Mouse (Mus musculus) hindbrain, embryonic 12.5 days (tissue): Measurements from ENCODE around the gene Erc2. TPM values are rescaled to one million over a fixed set of nuclear protein-coding genes. Genes with fewer than 3 reads are reported as not detected.

ENCODE experiments used
- ATAC-seq: fragments of 200-750 bp; cut with Nextera tagmentation; 2 replicates; pipeline ENCODE4 v1.8.0; 2017; ENCODE audit warnings: moderate TSS enrichment; ENCODE audit not compliant: low FRiP score
- H3K27ac ChIP-seq: fragments of 300-500 bp; sonication (generic); 2 replicates; pipeline ENCODE4 v1.5.1; 2016; ENCODE audit warnings: mild to moderate bottlenecking
- H3K27me3 ChIP-seq: fragments of 300-500 bp; sonication (generic); 2 replicates; pipeline ENCODE4 v1.6.1; 2016; ENCODE audit warnings: mild to moderate bottlenecking
- H3K36me3 ChIP-seq: fragments of 300-500 bp; sonication (generic); 2 replicates; pipeline ENCODE4 v1.6.1; 2016; ENCODE audit warnings: mild to moderate bottlenecking
- H3K4me1 ChIP-seq: fragments of 300-500 bp; sonication (generic); 2 replicates; pipeline ENCODE4 v1.6.1; 2016
- H3K4me2 ChIP-seq: fragments of 300-500 bp; sonication (generic); replicated peaks from 2 replicates; pipeline ENCODE4 v1.6.1; 2016; ENCODE audit warnings: mild to moderate bottlenecking
- H3K4me3 ChIP-seq: fragments of 300-500 bp; sonication (generic); 2 replicates; pipeline ENCODE4 v1.5.1; 2016; ENCODE audit warnings: mild to moderate bottlenecking
- H3K9ac ChIP-seq: fragments of 300-500 bp; sonication (generic); 2 replicates; pipeline ENCODE4 v1.6.1; 2016; ENCODE audit warnings: mild to moderate bottlenecking, moderate library complexity
- H3K9me3 ChIP-seq: fragments of 300-500 bp; sonication (generic); replicated peaks from 2 replicates; pipeline ENCODE4 v1.6.1; 2016; ENCODE audit warnings: mild to moderate bottlenecking
- WGBS: fragments of 180-500 bp; shearing (Covaris S2); methylation state at CpG from one replicate; pipeline ENCODE4 v1.1.7; 2016; 5-methylcytosine and 5-hydroxymethylcytosine counted together
- polyA plus RNA-seq: library from polyadenylated mRNA; unstranded; fragments of >200 nt; fragmentation: Nextera tagmentation; extraction: Ambion mirVana; gene quantifications from 2 replicates; pipeline ENCODE4 v1.2.1, GENCODE M21; 2016

Erc2 gene
- polyA plus RNA-seq, 1 experiment from 2014 or later: 36.0 TPM

GRCm38 (mm10) chr14:28321916-28322534, 699.8 kb downstream of the Erc2 start:
- Histone ChIP-seq H3K9ac (no peak overlapping the region), H3K9me3 (no peaks in the 10 kb centered on the region), H3K4me2 (no peak overlapping the region), H3K36me3 (no peaks in the 10 kb centered on the region), H3K27ac (no peak overlapping the region), H3K4me3 (no peak overlapping the region), H3K4me1 (peaks cover 4% of the 10 kb centered on the region; the same call in 1 of the 2 replicates), H3K27me3 (no peaks in the 10 kb centered on the region)
- 89% methylated on average over 5 of the region's 5 CpGs for WGBS
- no peak for ATAC-seq

- Histone ChIP-seq H3K4me1 (0 out of 2 replicates have a peak, but pooled peaks cover 4% of the 10 kb centered on the region), H3K27ac (no peak overlapping the region), H3K9ac (no peak overlapping the region), H3K36me3 (no peaks in the 10 kb centered on the region), H3K4me3 (no peak overlapping the region), H3K4me2 (no peak overlapping the region), H3K27me3 (no peaks in the 10 kb centered on the region), H3K9me3 (no peaks in the 10 kb centered on the region)
- whole genome bisulfite sequencing: 79% methylated on average over 2 of the region's 2 CpGs
- ATAC-seq: no peak
These were observed 701.0 kb downstream of the Erc2 start for GRCm38 (mm10) chr14:28323243-28323642.

DNA sequence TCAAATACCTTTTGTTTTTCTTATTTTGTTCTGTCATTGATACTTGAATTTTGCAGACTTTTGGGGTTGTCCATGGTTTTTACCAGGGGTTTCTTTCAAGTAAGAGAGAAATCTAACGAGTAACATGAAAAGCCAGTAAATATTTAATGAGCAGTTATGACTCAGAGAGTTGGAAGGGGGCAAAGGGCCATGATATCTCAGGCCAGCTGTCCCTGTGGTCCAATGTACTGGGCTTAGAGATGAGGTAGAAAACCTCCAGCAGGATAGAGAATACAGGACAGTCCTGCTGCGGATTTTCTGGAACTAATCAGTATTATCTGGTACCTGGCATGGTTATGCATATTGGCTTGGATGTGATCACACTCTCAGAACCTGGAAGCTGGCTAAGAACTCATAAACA, 701.5 kb downstream of the Erc2 start:
- Histone ChIP-seq H3K4me3 (no peak overlapping the region), H3K27me3 (no peaks in the 10 kb centered on the region), H3K36me3 (no peaks in the 10 kb centered on the region), H3K4me1 (0 out of 2 replicates have a peak, but pooled peaks cover 4% of the 10 kb centered on the region), H3K4me2 (no peak overlapping the region), H3K9me3 (no peaks in the 10 kb centered on the region), H3K27ac (no peak overlapping the region), H3K9ac (no peak overlapping the region)
- 81% methylated on average over 2 of the region's 2 CpGs for WGBS
- ATAC-seq: no peak

DNA sequence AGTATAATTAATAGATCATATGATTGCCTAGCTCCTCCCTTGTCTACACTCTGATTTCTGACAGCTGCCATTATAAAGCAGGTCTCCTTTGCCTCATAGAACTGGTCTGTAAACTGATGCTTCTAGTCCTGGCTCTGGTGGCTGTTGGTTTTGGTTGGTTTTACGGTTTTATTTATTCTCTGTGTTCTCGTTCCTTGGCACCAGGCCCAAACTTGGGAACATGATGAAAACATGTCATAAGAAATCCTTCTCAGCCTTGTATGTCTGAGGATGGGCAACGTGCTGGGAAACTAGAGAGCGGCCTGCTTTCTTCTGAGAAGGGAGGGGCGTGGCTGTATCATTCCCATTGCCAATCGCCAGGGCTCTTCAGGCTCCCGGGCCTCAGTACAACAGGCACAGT, 704.2 kb downstream of the Erc2 start:
- Histone ChIP-seq H3K27me3 (no peaks in the 10 kb centered on the region), H3K9ac (no peak overlapping the region)

DNA sequence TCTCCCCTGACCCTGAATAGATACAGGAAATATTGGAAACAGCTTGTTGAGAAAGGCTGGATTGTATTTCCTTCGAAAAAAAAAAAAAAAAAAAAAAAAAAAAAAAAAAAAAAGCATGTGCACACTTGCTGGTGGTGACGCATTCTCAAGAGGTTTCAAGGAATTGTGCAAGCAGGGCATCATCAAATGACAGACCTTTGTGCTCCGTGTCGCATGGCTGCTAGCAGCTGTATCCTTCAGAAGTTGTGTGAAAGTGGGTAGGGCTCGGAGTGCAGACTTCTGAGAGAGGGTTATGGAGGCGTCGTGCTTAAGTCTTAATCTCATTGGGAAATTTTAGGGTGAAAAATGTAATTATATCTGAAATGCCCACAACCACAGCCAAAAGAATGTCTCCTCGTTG, 706.3 kb downstream of the Erc2 start:
- H3K4me2 ChIP-seq: no peak overlapping the region
- H3K4me1 ChIP-seq: peaks cover 12% of the 10 kb centered on the region
- WGBS: 60% methylated on average over 8 of the region's 8 CpGs
- H3K27ac ChIP-seq: no peak overlapping the region
- H3K27me3 ChIP-seq: no peaks in the 10 kb centered on the region
- H3K9me3 ChIP-seq: no peaks in the 10 kb centered on the region
- ATAC-seq: no peak
- H3K36me3 ChIP-seq: no peaks in the 10 kb centered on the region
- H3K4me3 ChIP-seq: no peak overlapping the region
- no peak overlapping the region for H3K9ac ChIP-seq

More for the DNA sequence above, 704.2 kb downstream of the Erc2 start:
- Histone ChIP-seq H3K4me2 (no peak overlapping the region), H3K36me3 (no peaks in the 10 kb centered on the region), H3K9me3 (no peaks in the 10 kb centered on the region), H3K4me3 (no peak overlapping the region), H3K27ac (no peak overlapping the region), H3K4me1 (0 out of 2 replicates have a peak, but pooled peaks cover 4% of the 10 kb centered on the region)
- 82% methylated on average over 7 of the region's 7 CpGs for WGBS
- ATAC-seq: no peak

DNA sequence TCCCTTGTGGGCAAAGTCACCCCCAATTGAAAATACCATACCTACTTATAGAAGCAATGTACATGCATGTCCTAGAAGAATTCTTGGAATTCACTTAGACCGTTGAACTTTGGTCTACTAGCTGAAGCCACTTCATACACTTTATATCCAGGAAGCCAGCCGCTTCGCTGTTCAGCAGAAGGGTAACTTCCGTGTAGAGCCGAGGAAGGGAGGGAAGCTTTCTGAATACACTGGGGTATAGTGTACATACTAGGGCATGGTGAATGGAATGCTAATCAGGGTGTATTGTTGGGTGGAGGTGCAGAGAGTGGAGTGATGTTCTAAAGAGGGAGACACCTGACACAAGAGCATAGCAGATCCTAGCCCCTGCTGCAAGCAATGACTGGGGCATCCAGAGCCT, 708.9 kb downstream of the Erc2 start:
- H3K27ac ChIP-seq: no peak overlapping the region
- no peak overlapping the region for H3K9ac ChIP-seq
- H3K4me1 ChIP-seq: peaks cover 14% of the 10 kb centered on the region
- no peaks in the 10 kb centered on the region for H3K36me3 ChIP-seq
- H3K4me2 ChIP-seq: no peak overlapping the region
- 82% methylated on average over 5 of the region's 5 CpGs for WGBS
- H3K4me3 ChIP-seq: no peak overlapping the region
- ATAC-seq: no peak
- no peaks in the 10 kb centered on the region for H3K27me3 ChIP-seq
- no peaks in the 10 kb centered on the region for H3K9me3 ChIP-seq

GRCm38 (mm10) chr14:28332351-28332953, 710.2 kb downstream of the Erc2 start:
- ATAC-seq: no peak
- H3K4me2 ChIP-seq: no peak overlapping the region
- no peaks in the 10 kb centered on the region for H3K27me3 ChIP-seq
- no peaks in the 10 kb centered on the region for H3K36me3 ChIP-seq
- 37% methylated on average over 3 of the region's 3 CpGs for WGBS
- H3K4me1 ChIP-seq: peaks cover 14% of the 10 kb centered on the region
- no peak overlapping the region for H3K27ac ChIP-seq
- no peak overlapping the region for H3K4me3 ChIP-seq
- H3K9ac ChIP-seq: no peak overlapping the region
- no peaks in the 10 kb centered on the region for H3K9me3 ChIP-seq

GRCm38 (mm10) chr14:28339146-28339545, 716.9 kb downstream of the Erc2 start:
- WGBS: 90% methylated on average over 3 of the region's 3 CpGs
- H3K9ac ChIP-seq: no peak overlapping the region
- ATAC-seq: no peak
- no peaks in the 10 kb centered on the region for H3K36me3 ChIP-seq
- no peaks in the 10 kb centered on the region for H3K9me3 ChIP-seq
- no peak overlapping the region for H3K27ac ChIP-seq
- no peaks in the 10 kb centered on the region for H3K27me3 ChIP-seq
- no peak overlapping the region for H3K4me3 ChIP-seq
- no peak overlapping the region for H3K4me2 ChIP-seq
- H3K4me1 ChIP-seq: peaks cover 3% of the 10 kb centered on the region

DNA sequence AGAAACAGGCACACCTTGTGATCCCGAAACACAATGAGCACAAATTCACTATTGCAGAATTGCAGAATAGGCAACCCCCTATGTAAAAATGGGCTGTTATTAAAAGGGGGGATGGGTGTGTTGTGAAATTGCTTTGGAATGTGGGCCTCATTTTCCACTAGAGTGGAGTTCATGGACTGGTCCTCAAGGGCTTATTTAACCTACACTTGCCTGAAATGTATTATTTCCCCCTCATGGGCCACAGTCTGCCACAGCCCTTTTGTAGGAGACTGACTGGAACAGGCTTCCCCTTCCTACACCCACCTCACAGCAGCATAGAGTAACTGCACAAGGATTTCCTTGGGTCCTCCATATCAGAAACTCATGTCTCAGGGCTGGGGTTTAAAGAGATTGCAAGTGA, 726.9 kb downstream of the Erc2 start:
- Histone ChIP-seq H3K4me2 (no peak overlapping the region), H3K9me3 (no peaks in the 10 kb centered on the region), H3K27me3 (no peaks in the 10 kb centered on the region), H3K36me3 (no peaks in the 10 kb centered on the region), H3K27ac (no peak overlapping the region), H3K4me3 (no peak overlapping the region), H3K9ac (no peak overlapping the region), H3K4me1 (no peaks in the 10 kb centered on the region)
- ATAC-seq: no peak
- WGBS: 81% methylated on average over 1 of the region's 1 CpGs

- H3K4me2 ChIP-seq: no peak overlapping the region
- no peaks in the 10 kb centered on the region for H3K36me3 ChIP-seq
- no peak overlapping the region for H3K9ac ChIP-seq
- no peak overlapping the region for H3K27ac ChIP-seq
- H3K27me3 ChIP-seq: no peaks in the 10 kb centered on the region
- H3K9me3 ChIP-seq: no peaks in the 10 kb centered on the region
- no peak for ATAC-seq
- H3K4me1 ChIP-seq: no peaks in the 10 kb centered on the region
- no peak overlapping the region for H3K4me3 ChIP-seq
These were observed 733.8 kb downstream of the Erc2 start for GRCm38 (mm10) chr14:28356031-28356430.

- Histone ChIP-seq H3K27me3 (no peaks in the 10 kb centered on the region), H3K36me3 (no peaks in the 10 kb centered on the region), H3K4me3 (no peak overlapping the region), H3K4me2 (no peak overlapping the region), H3K4me1 (no peaks in the 10 kb centered on the region), H3K9ac (no peak overlapping the region), H3K27ac (no peak overlapping the region), H3K9me3 (no peaks in the 10 kb centered on the region)
- 74% methylated on average over 4 of the region's 4 CpGs for WGBS
- no peak for ATAC-seq
These were observed 737.3 kb downstream of the Erc2 start for GRCm38 (mm10) chr14:28359502-28359901.

GRCm38 (mm10) chr14:28359983-28360382, 737.8 kb downstream of the Erc2 start:
- Histone ChIP-seq H3K27me3 (no peaks in the 10 kb centered on the region), H3K4me3 (no peak overlapping the region), H3K4me1 (no peaks in the 10 kb centered on the region), H3K9ac (no peak overlapping the region), H3K4me2 (no peak overlapping the region), H3K9me3 (no peaks in the 10 kb centered on the region), H3K27ac (no peak overlapping the region), H3K36me3 (no peaks in the 10 kb centered on the region)
- no peak for ATAC-seq
- whole genome bisulfite sequencing: 93% methylated on average over 4 of the region's 4 CpGs

DNA sequence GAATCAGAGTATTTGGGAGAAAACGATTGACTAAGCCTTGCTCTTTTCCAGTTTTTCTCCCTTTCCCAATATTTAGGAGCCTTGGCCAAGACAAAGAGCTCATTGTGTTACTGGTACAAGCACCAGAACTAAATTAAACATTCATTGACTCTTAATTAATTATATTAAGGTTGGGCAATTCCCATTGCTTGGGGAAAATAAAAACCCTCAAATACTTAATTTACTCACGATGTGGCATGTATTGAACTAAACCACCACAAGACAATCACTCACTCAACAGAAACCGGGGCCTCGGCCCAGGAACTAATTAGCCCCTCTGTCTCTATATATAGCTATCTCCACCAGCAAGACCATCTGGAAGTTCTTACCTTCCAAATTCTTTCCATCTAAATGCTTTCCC, 740.1 kb downstream of the Erc2 start:
- WGBS: 66% methylated on average over 4 of the region's 4 CpGs
- H3K9me3 ChIP-seq: no peaks in the 10 kb centered on the region
- H3K36me3 ChIP-seq: no peaks in the 10 kb centered on the region
- no peak overlapping the region for H3K4me3 ChIP-seq
- no peaks in the 10 kb centered on the region; the same call in 1 of the 2 replicates for H3K27me3 ChIP-seq
- H3K27ac ChIP-seq: no peak overlapping the region
- H3K9ac ChIP-seq: no peak overlapping the region
- no peak for ATAC-seq
- H3K4me2 ChIP-seq: no peak overlapping the region
- H3K4me1 ChIP-seq: no peaks in the 10 kb centered on the region
